Mouse (Mus musculus) liver, embryonic 13.5 days (tissue): Measurements from ENCODE around the gene Psap. TPM values are rescaled to one million over a fixed set of nuclear protein-coding genes. Genes with fewer than 3 reads are reported as not detected.
"Not testable (repeated sequence)": the region's sequence is repeated elsewhere in the genome, so short reads cannot be mapped to it uniquely, and the experiment has no call there.

Experiments
- ATAC-seq: fragments of 200-750 bp; cut with Nextera tagmentation; 2 replicates; pipeline ENCODE4 v1.8.0; 2017; ENCODE audit warnings: low read depth, mild to moderate bottlenecking, moderate number of reproducible peaks, moderate library complexity
- DNase-seq: peaks from one replicate; pipeline ENCODE4 v3.0.0; 2022
- H3K27ac ChIP-seq: fragments of 300-500 bp; sonication (generic); 2 replicates; pipeline ENCODE4 v1.5.1; 2015; ENCODE audit warnings: moderate library complexity, mild to moderate bottlenecking, inconsistent platforms
- H3K27me3 ChIP-seq: fragments of 300-500 bp; sonication (generic); 2 replicates; pipeline ENCODE4 v1.6.1; 2015; ENCODE audit warnings: mild to moderate bottlenecking, inconsistent platforms
- H3K36me3 ChIP-seq: fragments of 300-500 bp; sonication (generic); 2 replicates; pipeline ENCODE4 v1.6.1; 2015; ENCODE audit warnings: mild to moderate bottlenecking, inconsistent platforms
- H3K4me1 ChIP-seq: fragments of 300-500 bp; sonication (generic); replicated peaks from 2 replicates; pipeline ENCODE4 v1.6.1; 2015; ENCODE audit warnings: inconsistent platforms
- H3K4me2 ChIP-seq: fragments of 300-500 bp; sonication (generic); 2 replicates; pipeline ENCODE4 v1.6.1; 2015; ENCODE audit warnings: inconsistent platforms, mild to moderate bottlenecking, moderate library complexity
- H3K4me3 ChIP-seq: fragments of 300-500 bp; sonication (generic); replicated peaks from 2 replicates; pipeline ENCODE4 v1.5.1; 2015; ENCODE audit warnings: mild to moderate bottlenecking, inconsistent platforms
- H3K9ac ChIP-seq: fragments of 300-500 bp; sonication (generic); 2 replicates; pipeline ENCODE4 v1.6.1; 2015; ENCODE audit warnings: mild to moderate bottlenecking, inconsistent platforms
- H3K9me3 ChIP-seq: fragments of 300-500 bp; sonication (generic); replicated peaks from 2 replicates; pipeline ENCODE4 v1.6.1; 2016; ENCODE audit warnings: inconsistent platforms
- WGBS: fragments of 180-500 bp; shearing (Covaris S2); methylation state at CpG from one replicate; pipeline ENCODE4 v1.1.7; 2015; ENCODE audit not compliant: insufficient replicate concordance; 5-methylcytosine and 5-hydroxymethylcytosine counted together
- polyA plus RNA-seq: library from polyadenylated mRNA; unstranded; fragments of >200 nt; fragmentation: Nextera tagmentation; extraction: Ambion mirVana; gene quantifications from 2 replicates; pipeline ENCODE4 v1.2.1, GENCODE M21; 2015

Gene Psap
- polyA plus RNA-seq, 1 experiment from 2014 or later, result 52.6 TPM

- Histone ChIP-seq H3K27ac (no peak overlapping the region), H3K9ac (no peak overlapping the region), H3K36me3 (no peaks in the 10 kb centered on the region), H3K4me3 (no peak overlapping the region), H3K4me1 (no peaks in the 10 kb centered on the region), H3K27me3 (no peaks in the 10 kb centered on the region), H3K9me3 (peaks cover 5% of the 10 kb centered on the region; the same call in 1 of the 2 replicates), H3K4me2 (no peak overlapping the region)
- ATAC-seq, result no peak
- peak; percentile 32 for DNase-seq
- 28% methylated on average over 5 of the region's 5 CpGs for WGBS
Measured at GRCm38 (mm10) chr10:60246519-60246918, 30.9 kb upstream of the Psap start.

GRCm38 (mm10) chr10:60248345-60248744 lies 29.1 kb upstream of the Psap start:
- not testable (repeated sequence) for H3K36me3 ChIP-seq, H3K9ac ChIP-seq, H3K27me3 ChIP-seq, DNase-seq, H3K27ac ChIP-seq, H3K9me3 ChIP-seq, H3K4me2 ChIP-seq, H3K4me1 ChIP-seq, H3K4me3 ChIP-seq, ATAC-seq
- 50% methylated on average over 3 of the region's 3 CpGs for WGBS

GRCm38 (mm10) chr10:60250426-60250965 lies 26.9 kb upstream of the Psap start:
- ATAC-seq (no peak), DNase-seq (no peak)
- WGBS, result 73% methylated on average over 13 of the region's 13 CpGs
- Histone ChIP-seq H3K9me3 (no peaks in the 10 kb centered on the region), H3K9ac (no peak overlapping the region), H3K4me3 (no peak overlapping the region), H3K4me2 (no peak overlapping the region), H3K4me1 (peaks cover 4% of the 10 kb centered on the region; the same call in 1 of the 2 replicates), H3K36me3 (no peaks in the 10 kb centered on the region), H3K27ac (no peak overlapping the region), H3K27me3 (no peaks in the 10 kb centered on the region)

GRCm38 (mm10) chr10:60252187-60252586 lies 25.2 kb upstream of the Psap start:
- Histone ChIP-seq H3K4me3 (no peak overlapping the region), H3K36me3 (no peaks in the 10 kb centered on the region), H3K27me3 (no peaks in the 10 kb centered on the region), H3K27ac (no peak overlapping the region), H3K4me1 (peaks cover 20% of the 10 kb centered on the region), H3K4me2 (no peak overlapping the region), H3K9ac (no peak overlapping the region), H3K9me3 (no peaks in the 10 kb centered on the region)
- 65% methylated on average over 4 of the region's 4 CpGs for WGBS
- DNase-seq (no peak), ATAC-seq (no peak)

- Histone ChIP-seq H3K9ac (no peak overlapping the region), H3K27ac (no peak overlapping the region), H3K36me3 (no peaks in the 10 kb centered on the region), H3K4me2 (no peak overlapping the region), H3K9me3 (no peaks in the 10 kb centered on the region), H3K4me3 (no peak overlapping the region), H3K4me1 (peaks cover 24% of the 10 kb centered on the region), H3K27me3 (no peaks in the 10 kb centered on the region)
- ATAC-seq (peak; percentile 46), DNase-seq (peak; percentile 11)
- WGBS, result 37% methylated on average over 4 of the region's 4 CpGs
Measured at GRCm38 (mm10) chr10:60252606-60253005, 24.8 kb upstream of the Psap start.

- Histone ChIP-seq H3K27me3 (no peaks in the 10 kb centered on the region), H3K4me1 (peaks cover 24% of the 10 kb centered on the region), H3K27ac (no peak overlapping the region), H3K9me3 (no peaks in the 10 kb centered on the region), H3K4me2 (no peak overlapping the region), H3K4me3 (no peak overlapping the region), H3K36me3 (no peaks in the 10 kb centered on the region), H3K9ac (no peak overlapping the region)
- 44% methylated on average over 6 of the region's 6 CpGs for WGBS
- peak; percentile 61 for ATAC-seq
- no peak for DNase-seq
Measured at GRCm38 (mm10) chr10:60256088-60256487, 21.3 kb upstream of the Psap start.

- Histone ChIP-seq H3K4me2 (no peak overlapping the region), H3K36me3 (no peaks in the 10 kb centered on the region), H3K9me3 (no peaks in the 10 kb centered on the region), H3K27me3 (no peaks in the 10 kb centered on the region), H3K27ac (no peak overlapping the region), H3K4me3 (no peak overlapping the region), H3K4me1 (peaks cover 24% of the 10 kb centered on the region), H3K9ac (no peak overlapping the region)
- DNase-seq (peak; percentile 53), ATAC-seq (peak; percentile 51; the same call in 1 of the 2 replicates)
- WGBS, result 52% methylated on average over 16 of the region's 16 CpGs
Measured at GRCm38 (mm10) chr10:60257261-60257825, 20.1 kb upstream of the Psap start.

- no peaks in the 10 kb centered on the region for H3K27me3 ChIP-seq
- 57% methylated on average over 5 of the region's 5 CpGs for WGBS
- H3K4me1 ChIP-seq, result peaks cover 19% of the 10 kb centered on the region
- H3K9me3 ChIP-seq, result no peaks in the 10 kb centered on the region
- no peak overlapping the region for H3K9ac ChIP-seq
- no peaks in the 10 kb centered on the region for H3K36me3 ChIP-seq
- H3K4me3 ChIP-seq, result no peak overlapping the region
- ATAC-seq (no peak), DNase-seq (no peak)
- no peak overlapping the region for H3K27ac ChIP-seq
- H3K4me2 ChIP-seq, result no peak overlapping the region
Measured at GRCm38 (mm10) chr10:60260557-60261294, 16.7 kb upstream of the Psap start.

- Histone ChIP-seq H3K9ac (no peak overlapping the region), H3K27ac (no peak overlapping the region), H3K9me3 (no peaks in the 10 kb centered on the region), H3K4me1 (peaks cover 11% of the 10 kb centered on the region), H3K4me2 (no peak overlapping the region), H3K4me3 (no peak overlapping the region), H3K27me3 (no peaks in the 10 kb centered on the region), H3K36me3 (no peaks in the 10 kb centered on the region)
- WGBS, result 39% methylated on average over 5 of the region's 5 CpGs
- DNase-seq (no peak), ATAC-seq (no peak)
Measured at GRCm38 (mm10) chr10:60261530-60261929, 15.9 kb upstream of the Psap start.

GRCm38 (mm10) chr10:60262386-60262785 lies 15.0 kb upstream of the Psap start:
- ATAC-seq, result peak; percentile 52; the same call in 1 of the 2 replicates
- H3K27ac ChIP-seq, result no peak overlapping the region
- no peak overlapping the region for H3K4me3 ChIP-seq
- no peaks in the 10 kb centered on the region for H3K36me3 ChIP-seq
- 36% methylated on average over 3 of the region's 3 CpGs for WGBS
- no peak overlapping the region for H3K4me2 ChIP-seq
- DNase-seq, result no peak
- no peaks in the 10 kb centered on the region for H3K9me3 ChIP-seq
- no peaks in the 10 kb centered on the region for H3K27me3 ChIP-seq
- 0 out of 2 replicates have a peak, but pooled peaks cover 2% of the 10 kb centered on the region for H3K4me1 ChIP-seq
- no peak overlapping the region for H3K9ac ChIP-seq

GRCm38 (mm10) chr10:60263351-60263750 lies 14.1 kb upstream of the Psap start:
- ATAC-seq, result no peak
- WGBS, result 51% methylated on average over 7 of the region's 7 CpGs
- H3K4me2 ChIP-seq, result no peak overlapping the region
- H3K4me3 ChIP-seq, result no peak overlapping the region
- no peak for DNase-seq
- 0 out of 2 replicates have a peak, but pooled peaks cover 3% of the 10 kb centered on the region for H3K4me1 ChIP-seq
- H3K36me3 ChIP-seq, result no peaks in the 10 kb centered on the region
- no peaks in the 10 kb centered on the region for H3K9me3 ChIP-seq
- H3K27ac ChIP-seq, result no peak overlapping the region
- no peaks in the 10 kb centered on the region for H3K27me3 ChIP-seq
- H3K9ac ChIP-seq, result no peak overlapping the region
